Mouse (Mus musculus) subcutaneous adipose tissue, adult 2 months (tissue): ENCODE results near the gene Mcpt2. TPM values are rescaled to one million over a fixed set of nuclear protein-coding genes. Genes with fewer than 3 reads are reported as not detected.

Experiments
- polyA plus RNA-seq: library from polyadenylated mRNA; depleted of rRNA; stranded (reverse); fragments of >200 nt; gene quantifications from 2 replicates; pipeline ENCODE4 v1.2.3, GENCODE M21; 2012; ENCODE audit warnings: low replicate concordance; rRNA removed

Gene Mcpt2
- polyA plus RNA-seq = not detected in 2 replicates

GRCm38 (mm10) chr14:56041792-56042191, at the start of gene Mcpt2:
Mcpt2 (plus strand) TSS chr14:56042041.

GRCm38 (mm10) chr14:56017671-56018070, 24.2 kb upstream of the Mcpt2 start, which contains the start of gene Mcpt1:
Mcpt1 (plus strand) TSS chr14:56017971.

GRCm38 (mm10) chr14:56030395-56030794, 11.4 kb upstream of the Mcpt2 start, which contains the start of gene Mcpt9:
Mcpt9 (minus strand) TSS chr14:56030495.

GRCm38 (mm10) chr14:56062213-56062612, 20.4 kb downstream of the Mcpt2 start, which contains the start of gene Mcpt4:
Mcpt4 (minus strand) TSS chr14:56062313.

GRCm38 (mm10) chr14:56085167-56085566, 43.3 kb downstream of the Mcpt2 start, which contains the start of gene Mcpt8:
Mcpt8 (minus strand) TSS chr14:56085273.

Other genes starting within 250 kb of the Mcpt2 start
- 17.6 and 94.3 TPM in 2 replicates for gene Nfatc4, start 218.9 kb upstream of the Mcpt2 start, polyA plus RNA-seq
- gene Nynrin, start 188.0 kb upstream of the Mcpt2 start, polyA plus RNA-seq = 5.7 and 24.4 TPM in 2 replicates
- 0.13 and 0.48 TPM in 2 replicates for gene Cbln3, start 157.6 kb upstream of the Mcpt2 start, polyA plus RNA-seq
- 17.0 and 28.5 TPM in 2 replicates for gene Khnyn, start 157.1 kb upstream of the Mcpt2 start, polyA plus RNA-seq
- 66.2 and 69.6 TPM in 2 replicates for gene Sdr39u1, start 141.7 kb upstream of the Mcpt2 start, polyA plus RNA-seq
- gene Cma1, start 97.4 kb upstream of the Mcpt2 start, polyA plus RNA-seq = 2.2 and 10.2 TPM in 2 replicates
- gene Cma2, start 91.1 kb upstream of the Mcpt2 start, polyA plus RNA-seq = not detected in 2 replicates
- gene Mcpt1, start 24.1 kb upstream of the Mcpt2 start, polyA plus RNA-seq = not detected in 2 replicates
- not detected in 2 replicates for gene Mcpt9, start 11.5 kb upstream of the Mcpt2 start, polyA plus RNA-seq
- gene Mcpt4, start 20.3 kb downstream of the Mcpt2 start, polyA plus RNA-seq = 1.1 and 8.6 TPM in 2 replicates
- not detected in 2 replicates for gene Mcpt8, start 43.2 kb downstream of the Mcpt2 start, polyA plus RNA-seq
- not detected in 2 replicates for gene Ctsg, start 60.5 kb downstream of the Mcpt2 start, polyA plus RNA-seq
- gene Gzme, start 78.6 kb downstream of the Mcpt2 start, polyA plus RNA-seq = 0.14 TPM in 1 of 2 replicates, not detected in the other
- gene Gzmd, start 90.6 kb downstream of the Mcpt2 start, polyA plus RNA-seq = 0.86 TPM in 1 of 2 replicates, not detected in the other
- gene Gzmg, start 117.5 kb downstream of the Mcpt2 start, polyA plus RNA-seq = not detected in 2 replicates
- gene Gzmn, start 132.6 kb downstream of the Mcpt2 start, polyA plus RNA-seq = not detected in 2 replicates
- 1.1 TPM in 1 of 2 replicates, not detected in the other for gene Gzmf, start 169.4 kb downstream of the Mcpt2 start, polyA plus RNA-seq
- gene Gzmc, start 192.6 kb downstream of the Mcpt2 start, polyA plus RNA-seq = 5.1 TPM in 1 of 2 replicates, not detected in the other
- gene Gzmb, start 220.2 kb downstream of the Mcpt2 start, polyA plus RNA-seq = 1.1 and 10.4 TPM in 2 replicates